Mouse (Mus musculus) thymus, postnatal 0 days (tissue): ENCODE measurements around the gene Crybg3. TPM values are rescaled to one million over a fixed set of nuclear protein-coding genes. Genes with fewer than 3 reads are reported as not detected.

Experiments
- DNase-seq: peaks from one replicate; pipeline ENCODE4 v3.0.0-alpha.2; 2015; ENCODE audit warnings: low spot score
- polyA plus RNA-seq: library from polyadenylated mRNA; unstranded; fragments of >200 nt; fragmentation: Nextera tagmentation; extraction: Ambion mirVana; gene quantifications from 2 replicates; pipeline ENCODE4 v1.2.1, GENCODE M21; 2015

Crybg3 gene
- polyA plus RNA-seq, 1 experiment from 2014 or later = 2.1 TPM

GRCm38 (mm10) chr16:59534349-59534748, 66.4 kb downstream of the Crybg3 start:
- DNase-seq = no peak

- no peak for DNase-seq
Measured at GRCm38 (mm10) chr16:59532561-59532960, 68.2 kb downstream of the Crybg3 start.

- DNase-seq = no peak
Measured at GRCm38 (mm10) chr16:59531243-59531642, 69.5 kb downstream of the Crybg3 start.

- no peak for DNase-seq
Measured at GRCm38 (mm10) chr16:59529570-59529969, 71.2 kb downstream of the Crybg3 start.

GRCm38 (mm10) chr16:59526939-59527338, 73.8 kb downstream of the Crybg3 start:
- DNase-seq = no peak

- no peak for DNase-seq
Measured at GRCm38 (mm10) chr16:59521752-59522423, 78.9 kb downstream of the Crybg3 start.

GRCm38 (mm10) chr16:59517447-59518219, 83.1 kb downstream of the Crybg3 start:
- DNase-seq = peak; percentile 65

GRCm38 (mm10) chr16:59516965-59517364, 83.8 kb downstream of the Crybg3 start:
- no peak for DNase-seq

GRCm38 (mm10) chr16:59515169-59515568, 85.6 kb downstream of the Crybg3 start:
- no peak for DNase-seq

GRCm38 (mm10) chr16:59509830-59510229, 90.9 kb downstream of the Crybg3 start:
- no peak for DNase-seq

GRCm38 (mm10) chr16:59499180-59499579, 101.6 kb downstream of the Crybg3 start:
- DNase-seq = no peak

GRCm38 (mm10) chr16:59497947-59498346, 102.8 kb downstream of the Crybg3 start:
- no peak for DNase-seq

- no peak for DNase-seq
Measured at GRCm38 (mm10) chr16:59493199-59493598, 107.6 kb downstream of the Crybg3 start.

- no peak for DNase-seq
Measured at GRCm38 (mm10) chr16:59487975-59488548, 112.7 kb downstream of the Crybg3 start.

GRCm38 (mm10) chr16:59487239-59487638, 113.5 kb downstream of the Crybg3 start:
- no peak for DNase-seq

- no peak for DNase-seq
Measured at GRCm38 (mm10) chr16:59477955-59478354, 122.8 kb downstream of the Crybg3 start.

GRCm38 (mm10) chr16:59474788-59475187, 126.0 kb downstream of the Crybg3 start:
- peak; percentile 50 for DNase-seq

GRCm38 (mm10) chr16:59472546-59472945, 128.2 kb downstream of the Crybg3 start:
- no peak for DNase-seq

GRCm38 (mm10) chr16:59471637-59472278, 129.0 kb downstream of the Crybg3 start, which contains the start of gene Riox2:
Gene Riox2, plus strand, starts transcription at chr16:59471775.
- peak; percentile 79 for DNase-seq

GRCm38 (mm10) chr16:59469846-59470245, 130.9 kb downstream of the Crybg3 start:
- DNase-seq = peak; percentile 16

- DNase-seq = no peak
Measured at GRCm38 (mm10) chr16:59463973-59464372, 136.8 kb downstream of the Crybg3 start.

GRCm38 (mm10) chr16:59463567-59463966, 137.2 kb downstream of the Crybg3 start:
- DNase-seq = no peak
